Mouse (Mus musculus) hindbrain, postnatal 0 days (tissue): ENCODE results near the gene Parp3. TPM values are rescaled to one million over a fixed set of nuclear protein-coding genes. Genes with fewer than 3 reads are reported as not detected.

Source experiments
- ATAC-seq: fragments of 200-750 bp; cut with Nextera tagmentation; 2 replicates; pipeline ENCODE4 v1.8.0; 2017; ENCODE audit warnings: mild to moderate bottlenecking, moderate TSS enrichment, moderate library complexity
- DNase-seq: peaks from one replicate; pipeline ENCODE4 v3.0.0-alpha.2; 2015; ENCODE audit warnings: low spot score
- H3K27ac ChIP-seq: fragments of 300-500 bp; sonication (generic); 2 replicates; pipeline ENCODE4 v1.5.1; 2014; ENCODE audit warnings: mild to moderate bottlenecking
- H3K27me3 ChIP-seq: fragments of 300-500 bp; sonication (generic); 2 replicates; pipeline ENCODE4 v1.6.1; 2014; ENCODE audit warnings: low read length, mixed read lengths; ENCODE audit not compliant: insufficient read depth
- H3K36me3 ChIP-seq: fragments of 300-500 bp; sonication (generic); 2 replicates; pipeline ENCODE4 v1.6.1; 2014; ENCODE audit warnings: low read length, mixed read lengths; ENCODE audit not compliant: insufficient read depth
- H3K4me1 ChIP-seq: fragments of 300-500 bp; sonication (generic); 2 replicates; pipeline ENCODE4 v1.6.1; 2014; ENCODE audit warnings: antibody characterized with exemption, low read length, mixed read lengths; ENCODE audit not compliant: insufficient read depth
- H3K4me2 ChIP-seq: fragments of 300-500 bp; sonication (generic); 2 replicates; pipeline ENCODE4 v1.6.1; 2014; ENCODE audit warnings: low read depth, mild to moderate bottlenecking, low read length, moderate library complexity, mixed read lengths
- H3K4me3 ChIP-seq: fragments of 300-500 bp; sonication (generic); 2 replicates; pipeline ENCODE4 v1.5.1; 2014; ENCODE audit warnings: low read length
- H3K9ac ChIP-seq: fragments of 300-500 bp; sonication (generic); replicated peaks from 2 replicates; pipeline ENCODE4 v1.6.1; 2014; ENCODE audit warnings: mild to moderate bottlenecking, low read length, moderate library complexity, mixed read lengths
- H3K9me3 ChIP-seq: fragments of 300-500 bp; sonication (generic); 2 replicates; pipeline ENCODE4 v1.6.1; 2016; ENCODE audit warnings: low read length, mixed read lengths
- CTCF ChIP-seq: IDR thresholded peaks from 2 replicates; pipeline ENCODE4 v1.5.1; 2016; ENCODE audit warnings: antibody characterized with exemption, control low read depth, low read depth
- WGBS: fragments of 180-500 bp; shearing (Covaris S2); extraction: QIAGEN DNeasy Blood & Tissue Kit; methylation state at CpG from one replicate; pipeline ENCODE4 v1.1.7; 2014; 5-methylcytosine and 5-hydroxymethylcytosine counted together
- polyA plus RNA-seq: library from polyadenylated mRNA; unstranded; fragments of >200 nt; fragmentation: Nextera tagmentation; extraction: Ambion mirVana; gene quantifications from 2 replicates; pipeline ENCODE4 v1.2.1, GENCODE M21; 2015
- total RNA-seq: library from RNA; depleted of rRNA; stranded (reverse); fragments of >200 nt; gene quantifications from 2 replicates; pipeline ENCODE4 v1.2.3, GENCODE M21; 2014; rRNA removed

Gene Parp3
- total RNA-seq (1.7 and 2.9 TPM in 2 replicates), polyA plus RNA-seq (1.5 and 2.1 TPM in 2 replicates)

- H3K9me3 ChIP-seq, result no peaks in the 10 kb centered on the region
- ATAC-seq (peak; percentile 99), DNase-seq (peak; percentile 100)
- no peaks in the 10 kb centered on the region for H3K36me3 ChIP-seq
- peak; percentile 97 for TF ChIP-seq CTCF
- peak within 1 kb of the TSS; percentile 57 for H3K9ac ChIP-seq
- under 1% methylated on average over 41 of the region's 41 CpGs for WGBS
- H3K27ac ChIP-seq, result peak within 1 kb of the TSS; percentile 59; the same call in 1 of the 2 replicates
- peak within 1 kb of the TSS; percentile 96 for H3K4me2 ChIP-seq
- H3K4me1 ChIP-seq, result peaks cover 23% of the 10 kb centered on the region; the same call in 1 of the 2 replicates
- peak within 1 kb of the TSS; percentile 79 for H3K4me3 ChIP-seq
- H3K27me3 ChIP-seq, result no peaks in the 10 kb centered on the region
Measured at GRCm38 (mm10) chr9:106476924-106477484, at the start of gene Parp3. TSS of gene Parp3 (minus strand) at chr9:106476949.

- WGBS, result 84% methylated on average over 8 of the region's 8 CpGs
- H3K4me3 ChIP-seq, result no peak overlapping the region
Measured at GRCm38 (mm10) chr9:106519909-106520308, 43.2 kb upstream of the Parp3 start.

GRCm38 (mm10) chr9:106519433-106519832 lies 42.7 kb upstream of the Parp3 start:
- ATAC-seq, result no peak
- H3K27me3 ChIP-seq, result no peaks in the 10 kb centered on the region
- H3K4me3 ChIP-seq, result no peak overlapping the region
- no peak for TF ChIP-seq CTCF
- no peaks in the 10 kb centered on the region for H3K36me3 ChIP-seq
- H3K27ac ChIP-seq, result no peak overlapping the region
- WGBS, result 74% methylated on average over 2 of the region's 2 CpGs
- H3K9ac ChIP-seq, result no peak overlapping the region
- H3K4me1 ChIP-seq, result no peaks in the 10 kb centered on the region
- no peaks in the 10 kb centered on the region for H3K9me3 ChIP-seq
- H3K4me2 ChIP-seq, result no peak overlapping the region
- DNase-seq, result no peak

More at GRCm38 (mm10) chr9:106519909-106520308, 43.2 kb upstream of the Parp3 start:
- H3K36me3 ChIP-seq, result no peaks in the 10 kb centered on the region
- DNase-seq, result no peak
- H3K27me3 ChIP-seq, result no peaks in the 10 kb centered on the region
- no peak overlapping the region for H3K27ac ChIP-seq
- no peak overlapping the region for H3K4me2 ChIP-seq
- ATAC-seq, result no peak
- H3K9ac ChIP-seq, result no peak overlapping the region
- no peaks in the 10 kb centered on the region for H3K4me1 ChIP-seq
- H3K9me3 ChIP-seq, result no peaks in the 10 kb centered on the region
- TF ChIP-seq CTCF, result no peak

- Histone ChIP-seq H3K27ac (no peak within 1 kb of the TSS), H3K9me3 (no peaks in the 10 kb centered on the region), H3K9ac (no peak within 1 kb of the TSS), H3K27me3 (no peaks in the 10 kb centered on the region), H3K4me2 (no peak within 1 kb of the TSS), H3K4me3 (no peak within 1 kb of the TSS), H3K4me1 (no peaks in the 10 kb centered on the region), H3K36me3 (no peaks in the 10 kb centered on the region)
- ATAC-seq (no peak), DNase-seq (no peak)
- TF ChIP-seq CTCF, result no peak
- WGBS, result 89% methylated on average over 4 of the region's 4 CpGs
Measured at GRCm38 (mm10) chr9:106514273-106514672, 37.5 kb upstream of the Parp3 start, which contains the start of gene Iqcf5. TSS of gene Iqcf5 (plus strand) at chr9:106514573.

- H3K9ac ChIP-seq, result no peak overlapping the region
- H3K4me2 ChIP-seq, result no peak overlapping the region
- H3K36me3 ChIP-seq, result no peaks in the 10 kb centered on the region
- 83% methylated on average over 6 of the region's 6 CpGs for WGBS
- DNase-seq (no peak), ATAC-seq (no peak)
- no peak overlapping the region for H3K4me3 ChIP-seq
- H3K27ac ChIP-seq, result no peak overlapping the region
- no peaks in the 10 kb centered on the region for H3K4me1 ChIP-seq
- no peaks in the 10 kb centered on the region for H3K27me3 ChIP-seq
- no peak for TF ChIP-seq CTCF
- H3K9me3 ChIP-seq, result no peaks in the 10 kb centered on the region
Measured at GRCm38 (mm10) chr9:106513566-106513965, 36.8 kb upstream of the Parp3 start.

- ATAC-seq, result no peak
- Histone ChIP-seq H3K4me2 (no peak overlapping the region), H3K4me3 (no peak overlapping the region), H3K36me3 (no peaks in the 10 kb centered on the region), H3K9me3 (no peaks in the 10 kb centered on the region), H3K27me3 (no peaks in the 10 kb centered on the region), H3K27ac (no peak overlapping the region), H3K9ac (no peak overlapping the region), H3K4me1 (no peaks in the 10 kb centered on the region)
- no peak for TF ChIP-seq CTCF
- DNase-seq, result peak; percentile 23
- 57% methylated on average over 13 of the region's 13 CpGs for WGBS
Measured at GRCm38 (mm10) chr9:106512729-106513450, 36.1 kb upstream of the Parp3 start.

GRCm38 (mm10) chr9:106509356-106509755 lies 32.6 kb upstream of the Parp3 start:
- no peak overlapping the region for H3K4me3 ChIP-seq
- DNase-seq, result no peak
- no peaks in the 10 kb centered on the region for H3K9me3 ChIP-seq
- no peaks in the 10 kb centered on the region for H3K4me1 ChIP-seq
- ATAC-seq, result no peak
- no peaks in the 10 kb centered on the region for H3K27me3 ChIP-seq
- no peak overlapping the region for H3K4me2 ChIP-seq
- H3K36me3 ChIP-seq, result no peaks in the 10 kb centered on the region
- 92% methylated on average over 10 of the region's 10 CpGs for WGBS
- H3K27ac ChIP-seq, result no peak overlapping the region
- TF ChIP-seq CTCF, result no peak
- H3K9ac ChIP-seq, result no peak overlapping the region
